In genomic region chr13:28732036-28732435, GRCm38 (mm10) we compare ENCODE assay signal across 8 mouse cellular contexts.
"Had no signal": no experiment of that assay in that cellular context is flagged by ENCODE, and none has a peak within 500 bp of the region (broad histone marks: within the 10 kb centered on the region; RNA-seq: fewer than 3 reads in every experiment).

No protein-coding gene starts in this region.

- DNase-seq: layer of hippocampus, adult 9-11 months; layer of hippocampus, postnatal 36 days; liver, embryonic 13.5 days; lung, adult 18-20 months; right cerebral cortex, postnatal 4 days; spleen, adult 18-20 months; thymus, adult 2 months; thymus, postnatal 36 days had no signal
